Comparison of ENCODE assay signal across 8 mouse cellular contexts in the genomic region with DNA sequence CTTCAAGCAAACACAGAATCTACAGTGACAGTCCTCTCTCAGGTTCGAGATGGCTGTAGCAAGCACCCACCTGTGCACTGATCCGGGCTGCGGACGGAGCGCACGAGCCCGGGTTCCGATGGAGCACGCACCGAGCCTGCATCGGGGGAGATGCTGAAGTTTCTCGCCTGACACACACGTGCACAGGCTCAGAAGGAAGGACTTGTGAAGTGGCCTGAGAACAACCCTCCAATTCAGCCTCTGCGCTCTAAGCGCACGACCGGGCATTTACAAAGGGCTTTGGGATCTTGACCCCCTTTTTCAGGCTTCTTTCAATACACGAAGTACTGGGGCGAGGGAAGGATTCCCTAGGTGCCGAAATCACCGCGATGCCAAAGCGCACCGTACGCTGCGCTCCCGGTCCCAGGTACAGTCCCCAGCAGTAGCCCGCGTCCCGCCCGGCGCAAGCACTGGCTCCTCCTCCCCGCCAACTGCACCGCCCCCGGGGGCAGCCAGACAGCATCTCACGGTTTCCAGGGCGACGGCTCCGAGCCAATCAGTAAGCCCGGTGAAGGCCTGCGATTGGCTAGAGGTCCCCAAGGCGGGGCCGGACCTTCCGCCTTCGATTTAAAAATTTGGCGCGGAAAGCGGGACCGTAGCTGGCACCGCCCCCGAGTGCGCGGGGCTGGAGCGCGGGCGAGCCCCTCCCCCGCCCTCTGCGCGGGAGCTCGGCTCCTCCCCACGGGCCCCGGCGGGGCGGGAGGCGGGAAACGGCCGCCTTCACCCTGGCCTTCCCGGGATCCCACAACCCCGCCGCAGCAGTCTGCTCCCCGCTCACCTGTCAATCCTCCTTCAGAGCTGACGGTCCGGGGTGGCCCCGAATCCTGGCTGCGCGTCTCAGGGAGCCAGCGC. TPM values are rescaled to one million over a fixed set of nuclear protein-coding genes. Genes with fewer than 3 reads are reported as not detected.
A peak's percentile ranks its signal among the peaks of the same experiment; 100 is the strongest.
DNase-seq lines count a peak whose midpoint lies in the region; ATAC-seq and TF ChIP-seq lines count a peak whose summit lies in the region.

No protein-coding gene starts in this region.

- peak; percentile 97 for DNase-seq in 416B (ENCODE audit: low read depth)
- DNase-seq in heart, adult 8-10 months (ENCODE audit: low spot score), result peak; percentile 92
- DNase-seq in kidney, adult 9 months, result peak; percentile 96
- DNase-seq in limb, embryonic 14.5 days (ENCODE audit: low spot score), result peak; percentile 99
- DNase-seq in midbrain, postnatal 0 days (ENCODE audit: low spot score), result peak; percentile 99
- DNase-seq in spleen, postnatal 14 days (ENCODE audit: low spot score in 2 of 2), result peak; percentile 96 to 98

- peak overlapping the region; percentile 95 for H3K27ac ChIP-seq in bone marrow, adult 2 months (ENCODE audit: control insufficient read depth, insufficient read depth, low read depth, low read length, poor library complexity)
- H3K27ac ChIP-seq in embryonic facial prominence, embryonic 15.5 days (replicated peaks), result peak overlapping the region; percentile 83
- peak overlapping the region; percentile 75 for H3K27ac ChIP-seq in limb, embryonic 14.5 days (replicated peaks; ENCODE audit: low read depth, low read length)
- no peak overlapping the region for H3K27ac ChIP-seq in midbrain, postnatal 0 days (ENCODE audit: low read depth, low read length)

- H3K4me2 ChIP-seq in embryonic facial prominence, embryonic 15.5 days (replicated peaks), result peak overlapping the region; percentile 94
- H3K4me2 ChIP-seq in limb, embryonic 14.5 days (replicated peaks; ENCODE audit: low read depth, low read length, severe bottlenecking), result peak overlapping the region; percentile 94
- H3K4me2 ChIP-seq in midbrain, postnatal 0 days (ENCODE audit: low read depth, low read length, poor library complexity, severe bottlenecking), result peak overlapping the region; percentile 100

- WGBS in bone marrow, adult 2 months, result under 1% methylated on average over 77 of the region's 77 CpGs
- WGBS in embryonic facial prominence, embryonic 15.5 days, result under 1% methylated on average over 73 of the region's 77 CpGs
- WGBS in limb, embryonic 14.5 days, result under 1% methylated on average over 63 of the region's 77 CpGs
- WGBS in midbrain, postnatal 0 days, result under 1% methylated on average over 67 of the region's 77 CpGs

- H3K9ac ChIP-seq in embryonic facial prominence, embryonic 15.5 days, result peak overlapping the region; percentile 62
- H3K9ac ChIP-seq in limb, embryonic 14.5 days (ENCODE audit: low read depth, low read length, severe bottlenecking), result peak overlapping the region; percentile 83
- H3K9ac ChIP-seq in midbrain, postnatal 0 days (replicated peaks; ENCODE audit: low read length, poor library complexity, severe bottlenecking), result peak overlapping the region; percentile 54

- H3K4me3 ChIP-seq in bone marrow, adult 2 months (replicated peaks; ENCODE audit: control insufficient read depth, low read depth, low read length), result peak overlapping the region; percentile 87
- peak overlapping the region; percentile 87 for H3K4me3 ChIP-seq in embryonic facial prominence, embryonic 15.5 days (replicated peaks)
- peak overlapping the region; percentile 83 for H3K4me3 ChIP-seq in limb, embryonic 14.5 days (replicated peaks; ENCODE audit: low read length)
- peak overlapping the region; percentile 74 for H3K4me3 ChIP-seq in midbrain, postnatal 0 days (ENCODE audit: low read depth, low read length)

- H3K4me1 ChIP-seq in bone marrow, adult 2 months (ENCODE audit: control insufficient read depth, insufficient read depth, low read length), result no peaks in the 10 kb centered on the region; the same call in 1 of the 2 replicates
- H3K4me1 ChIP-seq in embryonic facial prominence, embryonic 15.5 days, result peaks cover 20% of the 10 kb centered on the region; the same call in 1 of the 2 replicates
- peaks cover 20% of the 10 kb centered on the region for H3K4me1 ChIP-seq in limb, embryonic 14.5 days (ENCODE audit: control insufficient read depth, insufficient read depth, low read length)
- 0 out of 2 replicates have a peak, but pooled peaks cover 2% of the 10 kb centered on the region for H3K4me1 ChIP-seq in midbrain, postnatal 0 days (ENCODE audit: insufficient read depth, low read length)

- peak; percentile 97 for ATAC-seq in embryonic facial prominence, embryonic 15.5 days (ENCODE audit: insufficient number of reproducible peaks, low FRiP score, low TSS enrichment, low read depth)
- peak; percentile 96 for ATAC-seq in limb, embryonic 14.5 days (ENCODE audit: low FRiP score, low read depth)
- peak; percentile 98 for ATAC-seq in midbrain, postnatal 0 days (ENCODE audit: low FRiP score)

- peak; percentile 81 for TF ChIP-seq POLR2A in bone marrow, adult 2 months (IDR thresholded peaks at IDR 0.05; ENCODE audit: borderline replicate concordance, control insufficient read depth, low read depth, low read length)
- no peak for TF ChIP-seq POLR2A in limb, embryonic 14.5 days (IDR thresholded peaks at IDR 0.05; ENCODE audit: borderline replicate concordance, extremely low read depth, insufficient read depth, insufficient read length)

- peaks cover 11% of the 10 kb centered on the region; the same call in 1 of the 2 replicates for H3K27me3 ChIP-seq in embryonic facial prominence, embryonic 15.5 days
- 0 out of 2 replicates have a peak, but pooled peaks cover 4% of the 10 kb centered on the region for H3K27me3 ChIP-seq in limb, embryonic 14.5 days (ENCODE audit: control insufficient read depth, insufficient read depth, low read length)
- peaks cover 26% of the 10 kb centered on the region for H3K27me3 ChIP-seq in midbrain, postnatal 0 days (ENCODE audit: insufficient read depth, low read length)

- H3K36me3 ChIP-seq in embryonic facial prominence, embryonic 15.5 days, result 0 out of 2 replicates have a peak, but pooled peaks cover 11% of the 10 kb centered on the region
- peaks cover 14% of the 10 kb centered on the region for H3K36me3 ChIP-seq in limb, embryonic 14.5 days (ENCODE audit: control insufficient read depth, insufficient read depth, low read length)
- no peaks in the 10 kb centered on the region for H3K36me3 ChIP-seq in midbrain, postnatal 0 days (ENCODE audit: insufficient read depth, low read length)

- H3K9me3 ChIP-seq in embryonic facial prominence, embryonic 15.5 days (replicated peaks), result no peaks in the 10 kb centered on the region
- no peaks in the 10 kb centered on the region for H3K9me3 ChIP-seq in limb, embryonic 14.5 days (ENCODE audit: control insufficient read depth, low read length)
- H3K9me3 ChIP-seq in midbrain, postnatal 0 days (ENCODE audit: low read length), result no peaks in the 10 kb centered on the region

- no peak for TF ChIP-seq CTCF in bone marrow, adult 2 months (IDR thresholded peaks at IDR 0.05; ENCODE audit: control insufficient read depth, insufficient read depth, low read length)
- TF ChIP-seq CTCF in midbrain, postnatal 0 days (IDR thresholded peaks at IDR 0.05), result no peak

RNA-seq across cellular contexts. Expression of a gene that starts 0.6 kb away (rescaled TPM):
- polyA plus RNA-seq in bone marrow, adult 2 months (2011; ENCODE audit: insufficient read depth, insufficient read length, low replicate concordance, missing spikeins), result 36.3 and 38.6 TPM in 2 replicates
- 18.8 and 20.5 TPM in 2 replicates for polyA plus RNA-seq in embryonic facial prominence, embryonic 15.5 days (2015; fragmentation: Nextera tagmentation; extraction: Ambion mirVana)
- total RNA-seq in heart, adult 8-10 months (2022), result 1 to 10 TPM in 3 of 4 experiments, under 1 TPM in 1; 0.87 to 2.1 (median 1.2) TPM
- polyA plus RNA-seq in limb, embryonic 14.5 days (2012; rRNA removed), result 21.7 and 23.4 TPM in 2 replicates
- polyA plus RNA-seq in limb, embryonic 14.5 days (2014; fragmentation: Nextera tagmentation; extraction: Ambion mirVana), result 15.3 and 16.7 TPM in 2 replicates
- 1.0 and 1.8 TPM in 2 replicates for total RNA-seq in midbrain, postnatal 0 days (2014; rRNA removed)
- 0.53 and 0.70 TPM in 2 replicates for polyA plus RNA-seq in midbrain, postnatal 0 days (2015; fragmentation: Nextera tagmentation; extraction: Ambion mirVana)

RNA-seq across cellular contexts. Expression of a gene that starts 27.7 kb away (rescaled TPM):
- 6.9 and 8.5 TPM in 2 replicates for polyA plus RNA-seq in bone marrow, adult 2 months (2011; ENCODE audit: insufficient read depth, insufficient read length, low replicate concordance, missing spikeins)
- polyA plus RNA-seq in embryonic facial prominence, embryonic 15.5 days (2015; fragmentation: Nextera tagmentation; extraction: Ambion mirVana), result 22.1 and 23.4 TPM in 2 replicates
- total RNA-seq in heart, adult 8-10 months (2022), result 10 to 100 TPM; 31.3 to 55.8 (median 41.0) TPM
- 16.8 and 21.1 TPM in 2 replicates for polyA plus RNA-seq in limb, embryonic 14.5 days (2012; rRNA removed)
- 15.8 and 17.7 TPM in 2 replicates for polyA plus RNA-seq in limb, embryonic 14.5 days (2014; fragmentation: Nextera tagmentation; extraction: Ambion mirVana)
- total RNA-seq in midbrain, postnatal 0 days (2014; rRNA removed), result 53.8 and 67.5 TPM in 2 replicates
- polyA plus RNA-seq in midbrain, postnatal 0 days (2015; fragmentation: Nextera tagmentation; extraction: Ambion mirVana), result 12.4 and 18.3 TPM in 2 replicates

RNA-seq across cellular contexts. Expression of a gene that starts 33.0 kb away (rescaled TPM):
- 3.0 and 5.3 TPM in 2 replicates for polyA plus RNA-seq in bone marrow, adult 2 months (2011; ENCODE audit: insufficient read depth, insufficient read length, low replicate concordance, missing spikeins)
- polyA plus RNA-seq in embryonic facial prominence, embryonic 15.5 days (2015; fragmentation: Nextera tagmentation; extraction: Ambion mirVana), result 101 and 131 TPM in 2 replicates
- 1,000 to 10,000 TPM; 2,121 to 2,549 (median 2,255) TPM for total RNA-seq in heart, adult 8-10 months (2022)
- polyA plus RNA-seq in limb, embryonic 14.5 days (2012; rRNA removed), result 11.6 and 18.2 TPM in 2 replicates
- polyA plus RNA-seq in limb, embryonic 14.5 days (2014; fragmentation: Nextera tagmentation; extraction: Ambion mirVana), result 45.7 and 71.9 TPM in 2 replicates
- total RNA-seq in midbrain, postnatal 0 days (2014; rRNA removed), result 0.42 TPM in 1 of 2 replicates, not detected in the other
- 0.20 and 0.23 TPM in 2 replicates for polyA plus RNA-seq in midbrain, postnatal 0 days (2015; fragmentation: Nextera tagmentation; extraction: Ambion mirVana)
